Mouse (Mus musculus): Measurements from ENCODE around the gene Vegfd. TPM values are rescaled to one million over a fixed set of nuclear protein-coding genes. Genes with fewer than 3 reads are reported as not detected.

Vegfd gene
- polyA plus RNA-seq, 1 experiment from 2014 or later: 1.3 TPM

DNA sequence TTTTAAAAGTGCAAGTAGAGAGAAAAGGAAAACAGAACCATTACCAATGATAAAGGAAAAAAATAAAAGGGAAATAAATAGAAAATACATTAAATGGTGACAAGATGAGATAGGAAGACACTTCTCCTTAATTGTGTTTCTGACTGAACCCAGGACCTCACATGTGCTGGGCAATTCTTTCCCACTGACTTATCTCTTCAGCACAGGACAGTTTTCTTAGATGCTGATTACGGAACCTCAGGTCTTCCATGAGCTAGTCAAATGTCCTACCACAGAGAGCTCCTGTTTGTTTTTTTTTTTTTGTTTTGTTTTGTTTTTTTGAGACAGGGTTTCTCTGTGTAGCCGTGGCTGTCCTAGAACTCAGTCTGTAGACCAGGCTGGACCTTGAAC, 74.5 kb downstream of the Vegfd start:
- Histone ChIP-seq H3K27ac (no peak overlapping the region), H3K9me3 (no peaks in the 10 kb centered on the region), H3K4me1 (no peaks in the 10 kb centered on the region), H3K36me3 (replicated peaks) (no peaks in the 10 kb centered on the region), H3K27me3 (ENCODE audit: poor library complexity, severe bottlenecking) (peaks cover 59% of the 10 kb centered on the region), H3K4me3 (no peak overlapping the region)
- no peak for DNase-seq (ENCODE audit: extremely low spot score, low spot score)
- WGBS: 87% methylated on average over 2 of the region's 2 CpGs

DNA sequence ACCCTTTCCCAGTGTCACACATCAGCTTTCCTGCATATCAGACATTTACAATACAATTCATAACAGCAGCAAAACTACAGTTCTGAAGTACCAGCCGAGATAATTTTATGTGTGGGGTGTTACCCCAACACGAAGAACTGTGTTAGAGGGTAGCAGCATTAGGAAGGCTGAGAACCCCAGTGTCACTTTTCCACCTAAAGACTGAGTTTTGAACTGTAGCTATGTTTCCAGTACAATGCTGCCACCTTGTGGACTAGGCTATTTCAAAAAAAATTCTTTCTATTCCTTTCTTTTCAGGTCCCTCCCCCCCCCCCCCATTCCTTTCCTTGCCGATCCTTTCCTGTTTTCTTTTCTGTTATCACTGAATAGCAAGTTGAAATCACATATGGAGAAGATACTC, 76.0 kb downstream of the Vegfd start:
- Histone ChIP-seq H3K9me3 (no peaks in the 10 kb centered on the region), H3K36me3 (replicated peaks) (no peaks in the 10 kb centered on the region), H3K27ac (no peak overlapping the region), H3K4me1 (no peaks in the 10 kb centered on the region), H3K27me3 (ENCODE audit: poor library complexity, severe bottlenecking) (peaks cover 60% of the 10 kb centered on the region), H3K4me3 (no peak overlapping the region)
- no peak for DNase-seq (ENCODE audit: extremely low spot score, low spot score)
- 43% methylated on average over 3 of the region's 3 CpGs for WGBS

Other genes with a start within 250 kb of the Vegfd start
- 0.25 and 0.27 TPM in 2 replicates for gene Ace2, start 234.0 kb upstream of the Vegfd start, polyA plus RNA-seq (2016; fragmentation: Nextera tagmentation; extraction: Ambion mirVana)
- gene Bmx, start 115.2 kb upstream of the Vegfd start, polyA plus RNA-seq (2016; fragmentation: Nextera tagmentation; extraction: Ambion mirVana): 0.10 TPM in 2 replicates
- gene Pir, start 104.0 kb upstream of the Vegfd start, polyA plus RNA-seq (2016; fragmentation: Nextera tagmentation; extraction: Ambion mirVana): 16.3 and 16.9 TPM in 2 replicates
- gene Piga, start 46.4 kb downstream of the Vegfd start, polyA plus RNA-seq (2016; fragmentation: Nextera tagmentation; extraction: Ambion mirVana): 20.9 and 22.4 TPM in 2 replicates
- gene Asb11, start 63.6 kb downstream of the Vegfd start, polyA plus RNA-seq (2016; fragmentation: Nextera tagmentation; extraction: Ambion mirVana): not detected in 2 replicates
- gene Asb9, start 132.9 kb downstream of the Vegfd start, polyA plus RNA-seq (2016; fragmentation: Nextera tagmentation; extraction: Ambion mirVana): 0.22 and 0.53 TPM in 2 replicates